Mouse (Mus musculus) midbrain, postnatal 0 days (tissue): ENCODE results near the gene Ankrd23. TPM values are rescaled to one million over a fixed set of nuclear protein-coding genes. Genes with fewer than 3 reads are reported as not detected.

Source experiments
- ATAC-seq: fragments of 200-750 bp; cut with Nextera tagmentation; 2 replicates; pipeline ENCODE4 v1.8.0; 2017; ENCODE audit warnings: moderate number of reproducible peaks, mild to moderate bottlenecking, moderate TSS enrichment, moderate library complexity; ENCODE audit not compliant: low FRiP score
- DNase-seq: peaks from one replicate; pipeline ENCODE4 v3.0.0-alpha.2; 2015; ENCODE audit warnings: low spot score
- H3K27ac ChIP-seq: fragments of 300-500 bp; sonication (generic); 2 replicates; pipeline ENCODE4 v1.5.1; 2014; ENCODE audit warnings: low read depth, mild to moderate bottlenecking, low read length, mixed read lengths
- H3K27me3 ChIP-seq: fragments of 300-500 bp; sonication (generic); 2 replicates; pipeline ENCODE4 v1.6.1; 2014; ENCODE audit warnings: low read length, control low read depth, mixed read lengths; ENCODE audit not compliant: insufficient read depth
- H3K36me3 ChIP-seq: fragments of 300-500 bp; sonication (generic); 2 replicates; pipeline ENCODE4 v1.6.1; 2014; ENCODE audit warnings: low read length, control low read depth, mixed read lengths; ENCODE audit not compliant: insufficient read depth
- H3K4me1 ChIP-seq: fragments of 300-500 bp; sonication (generic); 2 replicates; pipeline ENCODE4 v1.6.1; 2014; ENCODE audit warnings: mild to moderate bottlenecking, control low read depth, antibody characterized with exemption, low read length, mixed read lengths; ENCODE audit not compliant: insufficient read depth
- H3K4me2 ChIP-seq: fragments of 300-500 bp; sonication (generic); 2 replicates; pipeline ENCODE4 v1.6.1; 2014; ENCODE audit warnings: low read depth, mild to moderate bottlenecking, low read length, mixed read lengths; ENCODE audit not compliant: poor library complexity, severe bottlenecking
- H3K4me3 ChIP-seq: fragments of 300-500 bp; sonication (generic); 2 replicates; pipeline ENCODE4 v1.5.1; 2014; ENCODE audit warnings: low read depth, mild to moderate bottlenecking, low read length, moderate library complexity
- H3K9ac ChIP-seq: fragments of 300-500 bp; sonication (generic); replicated peaks from 2 replicates; pipeline ENCODE4 v1.6.1; 2014; ENCODE audit warnings: mild to moderate bottlenecking, low read length, moderate library complexity, mixed read lengths; ENCODE audit not compliant: poor library complexity, severe bottlenecking
- H3K9me3 ChIP-seq: fragments of 300-500 bp; sonication (generic); 2 replicates; pipeline ENCODE4 v1.6.1; 2016; ENCODE audit warnings: low read length, control low read depth
- CTCF ChIP-seq: IDR thresholded peaks from 2 replicates; pipeline ENCODE4 v1.5.1; 2016; ENCODE audit warnings: antibody characterized with exemption, mild to moderate bottlenecking
- WGBS: fragments of 180-500 bp; shearing (Covaris S2); extraction: QIAGEN DNeasy Blood & Tissue Kit; methylation state at CpG from one replicate; pipeline ENCODE4 v1.1.7; 2014; 5-methylcytosine and 5-hydroxymethylcytosine counted together
- polyA plus RNA-seq: library from polyadenylated mRNA; unstranded; fragments of >200 nt; fragmentation: Nextera tagmentation; extraction: Ambion mirVana; gene quantifications from 2 replicates; pipeline ENCODE4 v1.2.1, GENCODE M21; 2015
- total RNA-seq: library from RNA; depleted of rRNA; stranded (reverse); fragments of >200 nt; gene quantifications from 2 replicates; pipeline ENCODE4 v1.2.3, GENCODE M21; 2014

Gene Ankrd23
- total and polyA plus RNA-seq, 2 experiments from 2014 or later, result 11.6 to 14.8 TPM

DNA sequence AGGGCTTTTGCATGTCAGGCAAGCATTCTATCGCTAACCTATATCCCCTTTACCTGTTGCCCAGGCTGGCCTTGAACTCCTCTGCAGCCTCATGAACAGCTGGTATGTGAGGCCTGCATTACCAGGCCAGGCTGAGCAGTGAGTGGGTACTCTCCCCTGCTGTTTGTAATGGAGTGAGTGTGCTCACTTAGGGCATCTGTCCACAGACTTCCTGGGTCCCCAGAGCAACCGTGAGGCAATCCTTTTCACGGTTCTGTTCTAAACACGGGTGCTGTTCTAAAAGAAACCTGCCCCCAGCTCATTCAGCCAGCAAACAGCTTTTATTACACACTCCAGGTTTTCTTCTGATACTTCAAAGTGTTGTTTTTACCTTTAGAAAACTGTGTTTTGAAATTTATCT lies 2.0 kb upstream of the Ankrd23 start:
- Histone ChIP-seq H3K4me2 (no peak overlapping the region), H3K27ac (no peak overlapping the region), H3K36me3 (peaks cover 40% of the 10 kb centered on the region), H3K27me3 (no peaks in the 10 kb centered on the region), H3K4me3 (no peak overlapping the region), H3K4me1 (no peaks in the 10 kb centered on the region), H3K9ac (no peak overlapping the region), H3K9me3 (no peaks in the 10 kb centered on the region)
- 81% methylated on average over 4 of the region's 4 CpGs for WGBS
- DNase-seq, result no peak
- ATAC-seq, result no peak
- TF ChIP-seq CTCF, result no peak

DNA sequence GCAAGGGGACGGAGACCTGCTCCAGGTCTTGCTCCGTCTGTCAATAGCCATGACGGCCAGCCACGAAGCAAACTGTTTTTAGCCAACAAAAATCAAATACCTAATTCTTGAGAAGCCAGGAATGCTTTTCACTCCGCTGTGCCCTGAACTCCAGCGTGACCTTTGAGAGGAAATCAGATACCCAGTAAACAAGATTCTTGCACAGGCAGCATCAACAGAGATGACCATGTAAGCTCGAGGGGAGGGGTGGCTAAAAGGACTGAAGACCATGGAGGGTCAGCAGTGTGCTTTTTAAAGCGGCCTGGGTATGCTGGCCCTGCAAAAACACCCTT lies 320 bp downstream of the Ankrd23 start:
- H3K9me3 ChIP-seq, result no peaks in the 10 kb centered on the region
- H3K4me3 ChIP-seq, result no peak overlapping the region
- H3K27ac ChIP-seq, result no peak overlapping the region
- no peak for TF ChIP-seq CTCF
- WGBS, result 86% methylated on average over 8 of the region's 8 CpGs
- no peaks in the 10 kb centered on the region for H3K4me1 ChIP-seq
- no peak overlapping the region for H3K9ac ChIP-seq
- ATAC-seq (no peak), DNase-seq (no peak)
- H3K4me2 ChIP-seq, result no peak overlapping the region
- peaks cover 29% of the 10 kb centered on the region for H3K36me3 ChIP-seq
- H3K27me3 ChIP-seq, result no peaks in the 10 kb centered on the region

DNA sequence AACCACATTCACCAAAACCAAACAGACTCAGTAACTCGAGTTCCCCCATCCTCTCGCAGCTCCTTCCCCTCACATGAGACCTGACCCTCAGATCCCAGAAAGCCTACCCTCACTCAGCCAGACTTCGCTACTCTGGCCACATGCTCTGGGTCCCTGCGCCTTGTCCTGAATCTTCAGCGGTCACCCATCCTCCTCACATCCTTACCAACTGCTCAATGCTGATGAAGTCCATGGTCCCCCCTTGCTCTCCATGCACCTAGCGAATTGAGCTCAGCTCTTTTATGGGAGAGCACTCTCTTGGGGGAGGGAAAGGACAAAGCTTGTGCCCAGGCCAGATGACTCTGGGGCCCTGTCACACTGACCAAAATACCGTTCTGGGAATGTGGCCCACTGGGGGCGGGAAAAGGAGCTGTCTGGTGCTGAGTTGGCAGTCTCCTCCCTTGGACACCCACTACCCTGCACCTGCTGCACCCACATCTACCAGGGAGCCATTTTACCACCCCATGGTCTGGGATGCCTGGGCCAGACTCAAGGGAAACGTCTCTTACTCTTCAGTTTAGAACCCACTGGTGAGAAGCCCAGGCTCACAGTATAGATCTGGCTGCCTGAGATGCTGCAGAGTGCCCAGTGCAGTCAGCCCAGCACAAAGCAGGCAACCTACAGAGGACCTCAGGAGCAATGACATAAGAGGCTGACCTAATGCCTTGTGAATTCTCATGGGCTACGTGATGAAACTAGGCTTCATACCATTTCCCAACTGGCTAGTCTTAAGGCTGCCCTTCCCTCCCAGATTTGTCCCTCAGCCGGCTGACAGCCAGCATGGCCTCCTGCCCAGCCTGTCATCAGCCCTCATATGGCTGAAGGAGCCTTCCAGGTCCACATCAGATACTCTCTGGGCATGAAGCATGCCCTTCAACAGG lies 946 bp downstream of the Ankrd23 start:
- H3K27me3 ChIP-seq, result no peaks in the 10 kb centered on the region
- no peak for TF ChIP-seq CTCF
- H3K36me3 ChIP-seq, result peaks cover 26% of the 10 kb centered on the region
- no peaks in the 10 kb centered on the region for H3K4me1 ChIP-seq
- no peaks in the 10 kb centered on the region for H3K9me3 ChIP-seq
- no peak overlapping the region for H3K4me3 ChIP-seq
- DNase-seq (peak; percentile 42), ATAC-seq (no peak)
- WGBS, result 91% methylated on average over 11 of the region's 11 CpGs
- no peak overlapping the region for H3K9ac ChIP-seq
- no peak overlapping the region for H3K4me2 ChIP-seq
- no peak overlapping the region for H3K27ac ChIP-seq

DNA sequence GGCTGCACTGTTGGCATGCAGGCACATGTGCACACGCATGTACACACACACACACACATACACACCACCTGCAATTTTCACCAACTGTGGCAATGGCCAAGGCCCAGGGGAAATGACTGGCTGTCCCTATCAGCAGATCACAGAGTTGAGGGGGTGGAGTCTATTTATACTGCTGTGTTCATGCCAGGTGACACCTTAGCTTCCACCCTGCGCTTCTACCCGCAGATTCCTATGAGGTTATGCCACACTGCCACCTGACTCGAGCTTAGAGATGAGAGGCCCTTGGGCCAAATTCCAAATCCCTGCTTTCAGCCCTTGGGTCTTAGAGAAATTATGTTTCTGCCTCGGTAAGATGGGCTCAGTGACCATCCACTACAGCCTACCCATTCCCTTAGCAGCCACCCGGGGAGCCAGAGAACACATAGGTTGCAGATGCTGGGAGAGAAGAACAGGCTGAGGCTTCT lies 2.1 kb downstream of the Ankrd23 start:
- ATAC-seq (no peak), DNase-seq (no peak)
- Histone ChIP-seq H3K4me2 (no peak overlapping the region), H3K4me3 (no peak overlapping the region), H3K36me3 (peaks cover 15% of the 10 kb centered on the region), H3K4me1 (no peaks in the 10 kb centered on the region), H3K9me3 (no peaks in the 10 kb centered on the region), H3K9ac (no peak overlapping the region), H3K27me3 (no peaks in the 10 kb centered on the region), H3K27ac (no peak overlapping the region)
- peak; percentile 36 for TF ChIP-seq CTCF
- 86% methylated on average over 6 of the region's 6 CpGs for WGBS

DNA sequence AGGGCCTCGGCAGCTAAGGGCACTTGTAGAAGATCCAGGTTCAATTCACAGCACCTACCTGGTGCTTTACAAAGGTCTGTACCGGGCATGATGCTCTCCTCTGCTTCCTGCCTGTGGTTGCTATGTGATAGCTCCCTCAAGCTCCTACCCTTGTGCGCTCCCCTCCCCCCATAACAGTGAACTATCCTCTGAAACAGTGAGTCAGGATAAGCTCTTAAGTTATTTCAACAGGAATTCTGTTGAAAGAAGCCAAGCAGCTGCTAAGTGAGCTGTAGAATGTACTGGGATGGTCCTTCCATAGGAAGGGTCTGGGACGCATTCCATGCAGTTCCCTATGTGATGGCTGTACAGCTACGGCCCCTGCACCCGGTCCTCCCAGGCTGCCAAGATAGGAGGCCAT lies 3.1 kb downstream of the Ankrd23 start:
- WGBS, result 88% methylated on average over 6 of the region's 6 CpGs
- H3K27ac ChIP-seq, result no peak overlapping the region
- no peaks in the 10 kb centered on the region for H3K4me1 ChIP-seq
- H3K36me3 ChIP-seq, result peaks cover 9% of the 10 kb centered on the region
- DNase-seq (no peak), ATAC-seq (no peak)
- no peak overlapping the region for H3K4me2 ChIP-seq
- no peaks in the 10 kb centered on the region for H3K9me3 ChIP-seq
- H3K27me3 ChIP-seq, result no peaks in the 10 kb centered on the region
- no peak overlapping the region for H3K4me3 ChIP-seq
- H3K9ac ChIP-seq, result no peak overlapping the region
- no peak for TF ChIP-seq CTCF

DNA sequence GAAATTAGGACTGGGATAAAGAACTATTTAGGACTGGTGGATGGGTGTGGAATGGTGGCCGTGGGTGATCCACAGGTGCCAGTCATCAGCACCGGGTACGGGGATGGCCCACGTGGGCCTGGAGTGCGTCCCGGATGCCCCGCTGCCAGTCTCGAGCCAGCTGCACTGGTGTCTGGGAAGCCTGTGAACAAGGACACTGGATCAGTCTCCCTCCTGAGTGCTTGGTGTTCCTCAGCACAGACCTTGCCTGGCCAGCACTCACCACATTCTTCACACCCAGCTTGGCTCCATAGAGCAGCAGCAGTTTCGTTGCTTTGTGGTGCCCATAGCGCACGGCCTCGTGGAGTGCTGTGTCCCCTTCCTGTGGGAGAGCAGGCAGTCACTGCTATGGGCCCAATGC lies 5.2 kb downstream of the Ankrd23 start:
- H3K4me3 ChIP-seq, result no peak overlapping the region
- H3K27me3 ChIP-seq, result no peaks in the 10 kb centered on the region
- no peak overlapping the region for H3K9ac ChIP-seq
- peaks cover 3% of the 10 kb centered on the region; the same call in 1 of the 2 replicates for H3K36me3 ChIP-seq
- ATAC-seq, result no peak
- no peak for DNase-seq
- no peaks in the 10 kb centered on the region for H3K9me3 ChIP-seq
- no peak overlapping the region for H3K27ac ChIP-seq
- H3K4me1 ChIP-seq, result no peaks in the 10 kb centered on the region
- TF ChIP-seq CTCF, result no peak
- no peak overlapping the region for H3K4me2 ChIP-seq
- 90% methylated on average over 12 of the region's 12 CpGs for WGBS
